Mouse (Mus musculus): ENCODE measurements around the gene Megf11.
A peak's percentile ranks its signal among the peaks of the same experiment; 100 is the strongest.
"Not testable (repeated sequence)": the region's sequence is repeated elsewhere in the genome, so short reads cannot be mapped to it uniquely, and the experiment has no call there.

The Megf11 gene

GRCm38 (mm10) chr9:64697677-64698076 lies 312.3 kb downstream of the Megf11 start:
- DNase-seq (ENCODE audit: low spot score in 2 of 2), result peak in 1 of 2 experiments; percentile 58

DNA sequence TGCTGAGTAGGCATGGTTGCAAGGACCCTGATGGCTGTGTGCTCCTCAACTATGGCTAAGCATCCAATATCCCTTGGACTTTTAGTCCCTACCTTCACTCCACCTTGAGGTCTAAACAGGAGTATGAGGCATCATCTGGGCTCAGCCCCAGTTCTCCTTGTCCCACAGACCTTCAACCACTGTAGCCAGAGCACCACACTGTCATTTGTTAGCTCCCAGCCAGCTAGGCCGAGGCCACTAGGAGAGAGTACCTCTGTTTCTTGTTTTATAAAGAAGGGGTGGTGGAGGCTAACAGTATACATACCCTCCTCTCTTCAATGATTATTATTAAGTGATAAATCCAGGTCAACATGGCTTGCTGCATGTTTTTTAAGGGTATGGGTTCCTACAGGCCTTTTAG lies 313.2 kb downstream of the Megf11 start:
- DNase-seq (ENCODE audit: low spot score in 2 of 2), result peak in 1 of 2 experiments; percentile 47

GRCm38 (mm10) chr9:64700451-64701311 lies 315.3 kb downstream of the Megf11 start:
- DNase-seq (ENCODE audit: low spot score in 2 of 2), result no peak

- no peak for DNase-seq (ENCODE audit: low spot score in 2 of 2)
Measured at GRCm38 (mm10) chr9:64701651-64702050, 316.2 kb downstream of the Megf11 start.

- peak in 1 of 2 experiments; percentile 52 for DNase-seq (ENCODE audit: low spot score in 2 of 2)
Measured at GRCm38 (mm10) chr9:64702391-64702790, 317.0 kb downstream of the Megf11 start.

GRCm38 (mm10) chr9:64702937-64703336 lies 317.5 kb downstream of the Megf11 start:
- peak; percentile 48 to 66 for DNase-seq (ENCODE audit: low spot score in 2 of 2)

- DNase-seq (ENCODE audit: low spot score in 2 of 2), result no peak
Measured at GRCm38 (mm10) chr9:64703420-64703965, 318.1 kb downstream of the Megf11 start.

GRCm38 (mm10) chr9:64704073-64704840 lies 318.8 kb downstream of the Megf11 start:
- DNase-seq (ENCODE audit: low spot score in 2 of 2), result peak in 1 of 2 experiments; percentile 52

DNA sequence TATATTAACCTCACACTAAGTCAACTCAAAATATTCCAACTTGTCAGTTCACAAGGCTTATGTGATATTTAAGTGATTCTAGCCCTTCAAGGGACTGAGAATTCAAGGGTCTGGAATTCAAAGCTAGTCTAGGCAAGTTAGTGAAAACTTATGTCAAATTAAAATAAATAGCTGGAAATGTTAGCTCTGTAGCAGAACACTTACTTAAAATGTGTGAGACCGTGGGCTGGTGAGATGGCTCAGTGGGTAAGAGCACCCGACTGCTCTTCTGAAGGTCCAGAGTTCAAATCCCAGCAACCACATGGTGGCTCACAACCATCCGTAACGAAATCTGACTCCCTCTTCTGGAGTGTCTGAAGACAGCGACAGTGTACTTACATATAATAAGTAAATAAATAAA lies 324.9 kb downstream of the Megf11 start:
- not testable (repeated sequence) for DNase-seq (ENCODE audit: low spot score in 2 of 2)

DNA sequence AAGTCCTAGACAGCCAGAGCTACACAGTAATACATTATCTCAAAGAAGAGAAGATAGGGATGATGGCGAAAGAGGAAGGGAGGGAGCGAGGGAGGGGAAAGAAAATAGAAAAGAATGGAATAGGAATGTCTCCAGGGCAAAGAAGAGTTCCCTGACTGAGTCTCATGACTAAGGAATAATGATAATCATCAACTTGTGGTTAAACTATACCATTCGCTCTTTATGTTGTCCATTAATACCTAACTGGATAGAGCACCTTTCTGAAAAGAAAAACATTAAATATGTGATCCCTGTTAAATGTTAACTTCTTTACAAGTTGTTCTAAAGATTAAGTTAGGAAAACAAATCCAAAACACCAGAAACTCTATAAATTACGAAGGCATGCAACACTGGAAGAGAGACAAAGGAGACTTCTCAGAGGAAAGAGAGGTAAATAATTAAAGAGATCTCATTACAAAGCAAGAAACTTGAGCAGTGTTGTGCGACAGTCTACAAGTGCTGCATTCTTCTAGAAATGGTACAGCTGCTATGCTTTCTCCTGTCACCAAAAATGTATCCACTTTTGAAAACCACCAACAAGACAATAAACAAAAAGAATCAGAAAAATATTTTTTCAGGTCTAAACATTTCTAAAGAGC lies 334.2 kb downstream of the Megf11 start:
- DNase-seq (ENCODE audit: low spot score in 2 of 2), result no peak

DNA sequence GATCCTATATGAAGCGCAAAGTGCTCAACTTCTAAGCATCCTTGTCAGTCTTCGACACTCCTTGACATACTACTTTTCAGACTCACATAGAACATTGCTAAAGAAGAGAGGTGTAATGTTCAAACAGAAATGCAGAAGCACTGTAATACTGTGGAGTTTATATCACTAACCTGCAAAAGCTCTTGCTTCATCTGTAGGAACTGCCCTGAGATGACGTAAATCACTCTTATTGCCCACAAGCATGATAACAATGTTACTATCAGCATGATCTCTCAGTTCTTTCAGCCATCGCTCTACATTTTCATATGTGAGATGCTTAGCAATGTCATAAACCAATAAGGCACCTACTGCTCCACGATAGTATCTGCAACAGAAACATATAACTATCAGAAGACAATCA lies 341.0 kb downstream of the Megf11 start:
- DNase-seq (ENCODE audit: low spot score in 2 of 2), result no peak

GRCm38 (mm10) chr9:64731029-64731560 lies 345.7 kb downstream of the Megf11 start:
- DNase-seq (ENCODE audit: low spot score in 2 of 2), result no peak

- DNase-seq (ENCODE audit: low spot score in 2 of 2), result no peak
Measured at GRCm38 (mm10) chr9:64734166-64734565, 348.7 kb downstream of the Megf11 start.

- DNase-seq (ENCODE audit: low spot score in 2 of 2), result not testable (repeated sequence)
Measured at GRCm38 (mm10) chr9:64734992-64735391, 349.6 kb downstream of the Megf11 start.

- DNase-seq (ENCODE audit: low spot score in 2 of 2), result no peak
Measured at GRCm38 (mm10) chr9:64736076-64736638, 350.7 kb downstream of the Megf11 start.

- peak; percentile 58 to 77 for DNase-seq (ENCODE audit: low spot score in 2 of 2)
Measured at GRCm38 (mm10) chr9:64736639-64737405, 351.4 kb downstream of the Megf11 start.

DNA sequence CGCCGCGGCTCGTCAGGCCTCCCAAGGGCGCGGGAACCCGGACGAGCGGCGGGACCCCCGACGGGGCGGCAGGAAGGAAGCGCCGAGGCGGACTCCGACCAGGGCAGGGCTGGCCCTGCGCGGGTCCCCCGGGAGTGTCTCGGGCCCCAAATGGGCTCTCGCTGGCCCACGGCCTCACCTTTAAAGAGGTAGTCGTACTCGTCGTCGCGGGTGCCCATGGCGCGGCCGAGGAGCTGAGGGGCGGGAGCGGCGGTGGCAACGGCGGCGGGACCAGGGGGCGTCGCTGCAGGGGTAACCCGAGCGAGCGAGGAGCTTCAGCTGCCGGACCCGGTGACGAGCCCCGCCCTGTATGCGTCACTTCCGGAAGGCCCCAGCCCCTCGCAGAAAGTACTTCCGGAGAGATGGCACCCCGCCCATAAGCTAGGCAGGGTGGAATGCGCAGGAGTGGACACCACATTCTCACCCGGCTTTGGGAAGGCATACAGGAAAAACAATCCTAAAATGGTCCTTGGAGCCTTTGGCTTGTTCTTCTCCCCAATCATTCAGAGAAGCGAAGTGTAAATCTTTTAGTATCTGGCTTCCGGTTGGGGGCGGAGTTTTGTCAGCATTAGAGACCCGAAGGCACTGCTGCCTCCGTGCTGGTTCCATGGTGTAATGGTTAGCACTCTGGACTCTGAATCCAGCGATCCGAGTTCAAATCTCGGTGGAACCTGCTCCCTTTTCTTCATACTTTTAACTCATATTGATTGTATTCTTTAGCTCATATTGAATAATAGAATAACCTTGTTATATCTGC lies 352.2 kb downstream of the Megf11 start, which contains the start of gene Rab11a:
Gene Rab11a, minus strand, starts transcription at position 353 of the 796 bp plus-strand sequence.
- peak; percentile 95 to 98 for DNase-seq (ENCODE audit: low spot score in 2 of 2)

- DNase-seq (ENCODE audit: low spot score in 2 of 2), result no peak
Measured at GRCm38 (mm10) chr9:64739001-64739400, 353.6 kb downstream of the Megf11 start.

DNA sequence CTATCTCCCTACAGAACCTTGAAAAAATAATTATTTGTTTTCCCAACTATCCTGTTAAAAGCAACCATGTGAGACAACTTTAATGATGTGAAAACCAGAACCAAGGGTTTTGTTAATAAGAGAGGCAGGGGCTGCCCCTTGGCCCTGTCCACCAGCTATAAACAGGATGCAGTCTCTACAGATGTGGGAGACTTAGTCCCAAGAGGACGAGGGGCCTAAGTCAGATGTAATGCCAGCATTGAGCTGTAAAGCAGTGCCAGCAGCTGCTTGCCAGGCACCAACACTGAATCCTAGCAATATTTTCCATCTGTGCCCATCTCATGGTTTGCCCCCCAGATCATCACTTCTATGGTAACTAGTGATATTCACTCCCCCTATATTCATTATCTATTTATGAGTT lies 357.0 kb downstream of the Megf11 start:
- no peak for DNase-seq (ENCODE audit: low spot score in 2 of 2)

- no peak for DNase-seq (ENCODE audit: low spot score in 2 of 2)
Measured at GRCm38 (mm10) chr9:64747735-64748134, 362.3 kb downstream of the Megf11 start.

Data from spleen, postnatal 4 days (tissue).